Mouse (Mus musculus) heart, embryonic 12.5 days (tissue): Measurements from ENCODE around the gene Eif2ak3. TPM values are rescaled to one million over a fixed set of nuclear protein-coding genes. Genes with fewer than 3 reads are reported as not detected.

Experiments
- polyA plus RNA-seq: library from polyadenylated mRNA; unstranded; fragments of >200 nt; fragmentation: Nextera tagmentation; extraction: Ambion mirVana; gene quantifications from 2 replicates; pipeline ENCODE4 v1.2.1, GENCODE M21; 2016

Gene Eif2ak3
- polyA plus RNA-seq, 1 experiment from 2014 or later, result 10.8 TPM

Other genes starting within 250 kb of the Eif2ak3 start
- 0.86 and 1.1 TPM in 2 replicates for gene Rpia, start 52.3 kb upstream of the Eif2ak3 start, polyA plus RNA-seq
- gene Tex37, start 74.4 kb downstream of the Eif2ak3 start, polyA plus RNA-seq, result not detected in 2 replicates
- not detected in 2 replicates for gene Foxi3, start 112.0 kb downstream of the Eif2ak3 start, polyA plus RNA-seq